Mouse (Mus musculus): Measurements from ENCODE around the gene Arhgap15. TPM values are rescaled to one million over a fixed set of nuclear protein-coding genes. Genes with fewer than 3 reads are reported as not detected.

Gene Arhgap15
- polyA plus RNA-seq, 1 experiment from 2014 or later: 0.86 TPM

GRCm38 (mm10) chr2:44104282-44105197, 355.9 kb downstream of the Arhgap15 start:
- no peaks in the 10 kb centered on the region for H3K27me3 ChIP-seq (ENCODE audit: insufficient read depth, low read length)
- H3K4me2 ChIP-seq: peak overlapping the region; percentile 23; the same call in 1 of the 2 replicates
- H3K9me3 ChIP-seq (ENCODE audit: low read depth, low read length): no peaks in the 10 kb centered on the region
- H3K4me3 ChIP-seq (ENCODE audit: low read depth, low read length): no peak overlapping the region
- no peak for TF ChIP-seq CTCF (IDR thresholded peaks at IDR 0.05; ENCODE audit: low read depth)
- H3K36me3 ChIP-seq (ENCODE audit: insufficient read depth): no peaks in the 10 kb centered on the region
- no peaks in the 10 kb centered on the region for H3K4me1 ChIP-seq (ENCODE audit: insufficient read depth)
- 20% methylated on average over 22 of the region's 22 CpGs for WGBS
- DNase-seq (peak; percentile 88), ATAC-seq (ENCODE audit: insufficient read depth) (peak; percentile 94)
- H3K27ac ChIP-seq (ENCODE audit: low read depth): peak overlapping the region; percentile 92
- H3K9ac ChIP-seq: peak overlapping the region; percentile 27; the same call in 1 of the 2 replicates

GRCm38 (mm10) chr2:44105198-44105555, 356.6 kb downstream of the Arhgap15 start:
- DNase-seq (no peak), ATAC-seq (ENCODE audit: insufficient read depth) (no peak)
- WGBS: 41% methylated on average over 8 of the region's 8 CpGs
- no peaks in the 10 kb centered on the region for H3K27me3 ChIP-seq (ENCODE audit: insufficient read depth, low read length)
- H3K4me1 ChIP-seq (ENCODE audit: insufficient read depth): no peaks in the 10 kb centered on the region
- H3K4me3 ChIP-seq (ENCODE audit: low read depth, low read length): no peak overlapping the region
- no peaks in the 10 kb centered on the region for H3K36me3 ChIP-seq (ENCODE audit: insufficient read depth)
- H3K4me2 ChIP-seq: peak overlapping the region; percentile 23; the same call in 1 of the 2 replicates
- H3K27ac ChIP-seq (ENCODE audit: low read depth): peak overlapping the region; percentile 92
- no peak for TF ChIP-seq CTCF (IDR thresholded peaks at IDR 0.05; ENCODE audit: low read depth)
- no peaks in the 10 kb centered on the region for H3K9me3 ChIP-seq (ENCODE audit: low read depth, low read length)
- peak overlapping the region; percentile 27; the same call in 1 of the 2 replicates for H3K9ac ChIP-seq

- TF ChIP-seq CTCF (IDR thresholded peaks at IDR 0.05; ENCODE audit: low read depth): no peak
- H3K9ac ChIP-seq: no peak overlapping the region
- ATAC-seq (ENCODE audit: insufficient read depth): no peak
- no peaks in the 10 kb centered on the region for H3K9me3 ChIP-seq (ENCODE audit: low read depth, low read length)
- no peaks in the 10 kb centered on the region for H3K36me3 ChIP-seq (ENCODE audit: insufficient read depth)
- no peak overlapping the region for H3K4me3 ChIP-seq (ENCODE audit: low read depth, low read length)
- H3K4me1 ChIP-seq (ENCODE audit: insufficient read depth): no peaks in the 10 kb centered on the region
- no peaks in the 10 kb centered on the region for H3K27me3 ChIP-seq (ENCODE audit: insufficient read depth, low read length)
- WGBS: 49% methylated on average over 8 of the region's 8 CpGs
- no peak overlapping the region for H3K4me2 ChIP-seq
- peak overlapping the region; percentile 8; the same call in 1 of the 2 replicates for H3K27ac ChIP-seq (ENCODE audit: low read depth)
- peak; percentile 39 for DNase-seq
Observed at GRCm38 (mm10) chr2:44106359-44106758, 357.7 kb downstream of the Arhgap15 start.

DNA sequence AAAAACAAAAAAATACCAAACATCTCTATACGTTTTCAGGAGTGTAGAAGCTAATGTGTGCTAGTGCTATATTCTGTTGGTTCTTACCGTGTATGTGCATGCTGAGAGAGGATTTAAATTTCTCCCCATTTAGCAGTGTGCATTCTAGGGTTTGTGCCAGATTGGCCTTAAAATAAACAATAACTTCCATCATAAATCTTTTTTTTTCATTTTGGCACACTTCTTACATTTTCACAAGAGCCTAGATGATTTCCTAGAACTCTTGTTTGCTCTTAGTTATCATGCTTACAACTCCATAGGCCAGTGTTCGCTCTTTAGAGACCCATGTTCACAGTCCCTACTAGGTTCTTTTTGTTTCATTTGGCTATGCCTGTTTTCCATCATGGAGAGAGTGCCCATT, 362.7 kb downstream of the Arhgap15 start:
- ATAC-seq (ENCODE audit: insufficient read depth) (no peak), DNase-seq (peak; percentile 64)
- no peak overlapping the region for H3K9ac ChIP-seq
- H3K4me3 ChIP-seq (ENCODE audit: low read depth, low read length): no peak overlapping the region
- WGBS: 66% methylated on average over 3 of the region's 3 CpGs
- H3K9me3 ChIP-seq (ENCODE audit: low read depth, low read length): no peaks in the 10 kb centered on the region
- no peak overlapping the region for H3K4me2 ChIP-seq
- no peak for TF ChIP-seq CTCF (IDR thresholded peaks at IDR 0.05; ENCODE audit: low read depth)
- no peaks in the 10 kb centered on the region for H3K27me3 ChIP-seq (ENCODE audit: insufficient read depth, low read length)
- 0 out of 2 replicates have a peak, but pooled peaks cover 8% of the 10 kb centered on the region for H3K4me1 ChIP-seq (ENCODE audit: insufficient read depth)
- H3K27ac ChIP-seq (ENCODE audit: low read depth): no peak overlapping the region
- no peaks in the 10 kb centered on the region for H3K36me3 ChIP-seq (ENCODE audit: insufficient read depth)

- no peak for ATAC-seq (ENCODE audit: insufficient read depth)
- H3K9ac ChIP-seq: no peak overlapping the region
- DNase-seq: no peak
- no peak overlapping the region for H3K4me3 ChIP-seq (ENCODE audit: low read depth, low read length)
- 0 out of 2 replicates have a peak, but pooled peaks cover 8% of the 10 kb centered on the region for H3K4me1 ChIP-seq (ENCODE audit: insufficient read depth)
- H3K27ac ChIP-seq (ENCODE audit: low read depth): peak overlapping the region; percentile 68
- no peaks in the 10 kb centered on the region for H3K36me3 ChIP-seq (ENCODE audit: insufficient read depth)
- no peaks in the 10 kb centered on the region for H3K27me3 ChIP-seq (ENCODE audit: insufficient read depth, low read length)
- H3K9me3 ChIP-seq (ENCODE audit: low read depth, low read length): no peaks in the 10 kb centered on the region
- 64% methylated on average over 9 of the region's 9 CpGs for WGBS
- H3K4me2 ChIP-seq: no peak overlapping the region
- TF ChIP-seq CTCF (IDR thresholded peaks at IDR 0.05; ENCODE audit: low read depth): no peak
Observed at GRCm38 (mm10) chr2:44112990-44113798, 364.6 kb downstream of the Arhgap15 start.

- WGBS: 11% methylated on average over 2 of the region's 2 CpGs
Observed at GRCm38 (mm10) chr2:44114296-44114695, 365.7 kb downstream of the Arhgap15 start.

More at GRCm38 (mm10) chr2:44114296-44114695, 365.7 kb downstream of the Arhgap15 start:
- no peak overlapping the region for H3K9ac ChIP-seq
- H3K4me2 ChIP-seq: no peak overlapping the region
- peak overlapping the region; percentile 78 for H3K27ac ChIP-seq (ENCODE audit: low read depth)
- TF ChIP-seq CTCF (IDR thresholded peaks at IDR 0.05; ENCODE audit: low read depth): no peak
- DNase-seq: peak; percentile 52
- no peaks in the 10 kb centered on the region for H3K9me3 ChIP-seq (ENCODE audit: low read depth, low read length)
- no peaks in the 10 kb centered on the region for H3K27me3 ChIP-seq (ENCODE audit: insufficient read depth, low read length)
- H3K36me3 ChIP-seq (ENCODE audit: insufficient read depth): no peaks in the 10 kb centered on the region
- ATAC-seq (ENCODE audit: insufficient read depth): peak; percentile 52; the same call in 1 of the 2 replicates
- no peak overlapping the region for H3K4me3 ChIP-seq (ENCODE audit: low read depth, low read length)
- 0 out of 2 replicates have a peak, but pooled peaks cover 8% of the 10 kb centered on the region for H3K4me1 ChIP-seq (ENCODE audit: insufficient read depth)
